Mouse (Mus musculus): ENCODE results near the gene Psd. TPM values are rescaled to one million over a fixed set of nuclear protein-coding genes. Genes with fewer than 3 reads are reported as not detected.

The Psd gene
- polyA plus RNA-seq (2015; fragmentation: Nextera tagmentation; extraction: Ambion mirVana): 52.9 and 54.7 TPM in 2 replicates

- 1% methylated on average over 35 of the region's 35 CpGs for whole genome bisulfite sequencing
- ATAC-seq (ENCODE audit: insufficient read depth, low FRiP score, low read depth): no peak
- Histone ChIP-seq H3K4me3 (replicated peaks) (peak within 1 kb of the TSS; percentile 51), H3K9me3 (no peaks in the 10 kb centered on the region), H3K27ac (peak within 1 kb of the TSS; percentile 91), H3K4me2 (peak within 1 kb of the TSS; percentile 100), H3K9ac (no peak within 1 kb of the TSS; the same call in 1 of the 2 replicates), H3K36me3 (0 out of 2 replicates have a peak, but pooled peaks cover 1% of the 10 kb centered on the region), H3K4me1 (peaks cover 33% of the 10 kb centered on the region), H3K27me3 (replicated peaks) (peaks cover 37% of the 10 kb centered on the region)
These were observed at the start of gene Psd for GRCm38 (mm10) chr19:46326756-46327305. Gene Psd (minus strand): TSS chr19:46327156.

- no peak overlapping the region for H3K4me3 ChIP-seq (replicated peaks)
- H3K4me2 ChIP-seq: no peak overlapping the region
- no peaks in the 10 kb centered on the region for H3K4me1 ChIP-seq
- ATAC-seq (ENCODE audit: insufficient read depth, low FRiP score, low read depth): no peak
- H3K9me3 ChIP-seq: no peaks in the 10 kb centered on the region
- H3K9ac ChIP-seq: no peak overlapping the region
- no peaks in the 10 kb centered on the region for H3K27me3 ChIP-seq (replicated peaks)
- no peak overlapping the region for H3K27ac ChIP-seq
- WGBS: 23% methylated on average over 4 of the region's 4 CpGs
- H3K36me3 ChIP-seq: peaks cover 40% of the 10 kb centered on the region
These were observed 48.9 kb upstream of the Psd start for GRCm38 (mm10) chr19:46375891-46376290.

GRCm38 (mm10) chr19:46375489-46375888, 48.5 kb upstream of the Psd start:
- no peak overlapping the region for H3K9ac ChIP-seq

GRCm38 (mm10) chr19:46374477-46375088, 47.6 kb upstream of the Psd start:
- Histone ChIP-seq H3K4me1 (no peaks in the 10 kb centered on the region), H3K27ac (no peak overlapping the region), H3K9ac (no peak overlapping the region), H3K4me3 (replicated peaks) (no peak overlapping the region), H3K9me3 (no peaks in the 10 kb centered on the region), H3K27me3 (replicated peaks) (no peaks in the 10 kb centered on the region), H3K4me2 (no peak overlapping the region), H3K36me3 (peaks cover 27% of the 10 kb centered on the region)
- ATAC-seq (ENCODE audit: insufficient read depth, low FRiP score, low read depth): no peak
- WGBS: 58% methylated on average over 21 of the region's 21 CpGs

More at GRCm38 (mm10) chr19:46375489-46375888, 48.5 kb upstream of the Psd start:
- 52% methylated on average over 5 of the region's 5 CpGs for WGBS
- ATAC-seq (ENCODE audit: insufficient read depth, low FRiP score, low read depth): no peak
- Histone ChIP-seq H3K4me3 (replicated peaks) (no peak overlapping the region), H3K4me1 (no peaks in the 10 kb centered on the region), H3K36me3 (peaks cover 36% of the 10 kb centered on the region), H3K27ac (no peak overlapping the region), H3K4me2 (no peak overlapping the region), H3K27me3 (replicated peaks) (no peaks in the 10 kb centered on the region), H3K9me3 (no peaks in the 10 kb centered on the region)

GRCm38 (mm10) chr19:46369204-46369603, 42.2 kb upstream of the Psd start:
- WGBS: 21% methylated on average over 4 of the region's 4 CpGs
- H3K9ac ChIP-seq: no peak overlapping the region
- no peak overlapping the region for H3K4me2 ChIP-seq
- no peak overlapping the region for H3K4me3 ChIP-seq (replicated peaks)
- no peaks in the 10 kb centered on the region for H3K36me3 ChIP-seq
- ATAC-seq (ENCODE audit: insufficient read depth, low FRiP score, low read depth): no peak
- H3K9me3 ChIP-seq: no peaks in the 10 kb centered on the region
- no peaks in the 10 kb centered on the region for H3K4me1 ChIP-seq
- H3K27me3 ChIP-seq (replicated peaks): no peaks in the 10 kb centered on the region
- H3K27ac ChIP-seq: no peak overlapping the region

GRCm38 (mm10) chr19:46367798-46368590, 41.0 kb upstream of the Psd start:
- no peak overlapping the region for H3K4me2 ChIP-seq
- no peak overlapping the region for H3K4me3 ChIP-seq (replicated peaks)
- H3K36me3 ChIP-seq: no peaks in the 10 kb centered on the region
- no peak overlapping the region for H3K9ac ChIP-seq
- H3K9me3 ChIP-seq: no peaks in the 10 kb centered on the region
- H3K27ac ChIP-seq: no peak overlapping the region
- H3K4me1 ChIP-seq: no peaks in the 10 kb centered on the region
- 86% methylated on average over 23 of the region's 23 CpGs for WGBS
- no peaks in the 10 kb centered on the region for H3K27me3 ChIP-seq (replicated peaks)
- ATAC-seq (ENCODE audit: insufficient read depth, low FRiP score, low read depth): no peak

- ATAC-seq (ENCODE audit: insufficient read depth, low FRiP score, low read depth): no peak
- H3K9me3 ChIP-seq: no peaks in the 10 kb centered on the region
- no peak overlapping the region for H3K4me3 ChIP-seq (replicated peaks)
- H3K36me3 ChIP-seq: no peaks in the 10 kb centered on the region
- H3K27ac ChIP-seq: no peak overlapping the region
- peaks cover 2% of the 10 kb centered on the region; the same call in 1 of the 2 replicates for H3K4me1 ChIP-seq
- H3K27me3 ChIP-seq (replicated peaks): no peaks in the 10 kb centered on the region
- 77% methylated on average over 11 of the region's 11 CpGs for WGBS
- H3K4me2 ChIP-seq: no peak overlapping the region
- H3K9ac ChIP-seq: no peak overlapping the region
These were observed 36.5 kb upstream of the Psd start for GRCm38 (mm10) chr19:46363294-46364009.

GRCm38 (mm10) chr19:46362104-46362503, 35.1 kb upstream of the Psd start:
- no peak overlapping the region for H3K4me3 ChIP-seq (replicated peaks)
- peaks cover 8% of the 10 kb centered on the region; the same call in 1 of the 2 replicates for H3K4me1 ChIP-seq
- WGBS: 83% methylated on average over 8 of the region's 8 CpGs
- H3K27ac ChIP-seq: no peak overlapping the region
- H3K36me3 ChIP-seq: no peaks in the 10 kb centered on the region
- H3K4me2 ChIP-seq: no peak overlapping the region
- H3K9me3 ChIP-seq: no peaks in the 10 kb centered on the region
- no peaks in the 10 kb centered on the region for H3K27me3 ChIP-seq (replicated peaks)
- ATAC-seq (ENCODE audit: insufficient read depth, low FRiP score, low read depth): no peak
- no peak overlapping the region for H3K9ac ChIP-seq

GRCm38 (mm10) chr19:46358381-46358780, 31.4 kb upstream of the Psd start:
- Histone ChIP-seq H3K9ac (no peak overlapping the region), H3K27ac (peak overlapping the region; percentile 46), H3K27me3 (replicated peaks) (peaks cover 3% of the 10 kb centered on the region; the same call in 1 of the 2 replicates), H3K4me3 (replicated peaks) (no peak overlapping the region), H3K4me2 (peak overlapping the region; percentile 88), H3K4me1 (peaks cover 8% of the 10 kb centered on the region; the same call in 1 of the 2 replicates), H3K36me3 (no peaks in the 10 kb centered on the region), H3K9me3 (no peaks in the 10 kb centered on the region)
- 63% methylated on average over 4 of the region's 4 CpGs for WGBS
- no peak for ATAC-seq (ENCODE audit: insufficient read depth, low FRiP score, low read depth)

- WGBS: 16% methylated on average over 25 of the region's 25 CpGs
- ATAC-seq (ENCODE audit: insufficient read depth, low FRiP score, low read depth): peak; percentile 57; the same call in 1 of the 2 replicates
- Histone ChIP-seq H3K4me3 (replicated peaks) (peak overlapping the region; percentile 53), H3K4me1 (peaks cover 8% of the 10 kb centered on the region; the same call in 1 of the 2 replicates), H3K9ac (peak overlapping the region; percentile 1; the same call in 1 of the 2 replicates), H3K4me2 (peak overlapping the region; percentile 88), H3K27ac (peak overlapping the region; percentile 46), H3K36me3 (no peaks in the 10 kb centered on the region), H3K9me3 (no peaks in the 10 kb centered on the region), H3K27me3 (replicated peaks) (peaks cover 3% of the 10 kb centered on the region; the same call in 1 of the 2 replicates)
These were observed 30.7 kb upstream of the Psd start for GRCm38 (mm10) chr19:46357344-46358280.

Data from stomach, embryonic 15.5 days (tissue).